In the genomic region with DNA sequence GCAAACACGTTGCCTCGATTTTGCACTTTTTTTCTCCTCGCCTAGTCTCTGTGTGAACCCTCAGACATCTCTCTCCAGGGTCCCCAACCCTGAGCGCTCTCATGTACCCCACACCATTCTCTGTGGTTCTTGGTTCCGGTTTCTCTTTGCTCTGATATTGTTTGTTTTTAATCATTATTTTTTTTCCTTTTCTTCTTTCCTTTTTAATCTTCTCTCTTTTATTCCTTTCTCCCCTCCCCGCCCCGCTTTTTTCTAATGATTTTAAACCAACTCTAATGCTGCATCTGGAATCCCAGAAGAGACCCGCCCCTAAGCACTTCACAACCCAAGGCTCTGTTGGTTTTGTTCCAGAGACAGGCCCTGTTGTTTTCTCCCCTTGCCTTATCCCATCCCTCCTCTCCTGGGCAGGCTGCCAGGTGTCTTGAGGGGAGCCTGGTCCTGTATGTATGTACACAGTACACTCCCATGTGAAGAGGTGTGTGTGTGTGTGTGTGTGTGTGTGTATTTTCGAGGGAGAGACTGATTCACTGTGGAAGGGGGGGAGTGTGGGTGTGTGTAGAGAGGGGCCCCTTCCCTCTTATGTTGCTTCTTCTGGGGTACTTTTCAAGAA, we compare ENCODE assay signal across 7 mouse cellular contexts.
DNase-seq lines count a peak whose midpoint lies in the region; ATAC-seq and TF ChIP-seq lines count a peak whose summit lies in the region.

No protein-coding gene starts in this region.

- H3K9ac ChIP-seq in embryonic facial prominence, embryonic 14.5 days (ENCODE audit: low read depth, low read length): no peak overlapping the region
- H3K9ac ChIP-seq in hindbrain, embryonic 14.5 days: peak overlapping the region; percentile 39; the same call in 1 of the 2 replicates

- TF ChIP-seq CTCF in left cerebral cortex, adult 2 months (IDR thresholded peaks at IDR 0.05): no peak

- H3K36me3 ChIP-seq in embryonic facial prominence, embryonic 14.5 days (ENCODE audit: control insufficient read depth, insufficient read depth, low read length): peaks cover 12% of the 10 kb centered on the region; the same call in 1 of the 2 replicates
- peaks cover 7% of the 10 kb centered on the region; the same call in 1 of the 2 replicates for H3K36me3 ChIP-seq in hindbrain, embryonic 14.5 days (replicated peaks; ENCODE audit: control insufficient read depth, insufficient read depth)

- H3K4me1 ChIP-seq in embryonic facial prominence, embryonic 14.5 days (ENCODE audit: control insufficient read depth, insufficient read depth, low read length): peaks cover 15% of the 10 kb centered on the region
- H3K4me1 ChIP-seq in hindbrain, embryonic 14.5 days (replicated peaks; ENCODE audit: control insufficient read depth, insufficient read depth, low read length): peaks cover 21% of the 10 kb centered on the region

- H3K27ac ChIP-seq in left cerebral cortex, adult 2 months: no peak overlapping the region
- H3K27ac ChIP-seq in embryonic facial prominence, embryonic 14.5 days (replicated peaks; ENCODE audit: low read depth, low read length): no peak overlapping the region
- no peak overlapping the region for H3K27ac ChIP-seq in hindbrain, embryonic 14.5 days

- peak; percentile 85 for ATAC-seq in embryonic facial prominence, embryonic 14.5 days (ENCODE audit: low read depth)
- peak; percentile 61; the same call in 1 of the 2 replicates for ATAC-seq in hindbrain, embryonic 14.5 days (ENCODE audit: low FRiP score)

- intact Hi-C loops in left cerebral cortex, adult 2 months (cut with DNase I): no loop called here

- no peaks in the 10 kb centered on the region for H3K9me3 ChIP-seq in embryonic facial prominence, embryonic 14.5 days (ENCODE audit: control insufficient read depth, low read length)
- H3K9me3 ChIP-seq in hindbrain, embryonic 14.5 days (ENCODE audit: control insufficient read depth, low read length): no peaks in the 10 kb centered on the region

- H3K27me3 ChIP-seq in embryonic facial prominence, embryonic 14.5 days (replicated peaks; ENCODE audit: control insufficient read depth, insufficient read depth, low read length): no peaks in the 10 kb centered on the region
- H3K27me3 ChIP-seq in hindbrain, embryonic 14.5 days (ENCODE audit: control insufficient read depth, insufficient read depth, low read length): no peaks in the 10 kb centered on the region

- 46% methylated on average over 9 of the region's 9 CpGs for WGBS in embryonic facial prominence, embryonic 14.5 days
- WGBS in hindbrain, embryonic 14.5 days: 45% methylated on average over 9 of the region's 9 CpGs

- H3K4me2 ChIP-seq in embryonic facial prominence, embryonic 14.5 days (ENCODE audit: low read depth, low read length): peak overlapping the region; percentile 46
- H3K4me2 ChIP-seq in hindbrain, embryonic 14.5 days (replicated peaks): peak overlapping the region; percentile 46

- peak overlapping the region; percentile 39 for H3K4me3 ChIP-seq in left cerebral cortex, adult 2 months
- H3K4me3 ChIP-seq in embryonic facial prominence, embryonic 14.5 days (ENCODE audit: low read depth, low read length): peak overlapping the region; percentile 18; the same call in 1 of the 2 replicates
- peak overlapping the region; percentile 12; the same call in 1 of the 2 replicates for H3K4me3 ChIP-seq in hindbrain, embryonic 14.5 days (replicated peaks; ENCODE audit: low read length)

- no peak for DNase-seq in left cerebral cortex, adult 2 months (ENCODE audit: extremely low spot score in 1 of 2, low spot score in 2 of 2)
- DNase-seq in left cerebral cortex, adult 8-10 months (ENCODE audit: low spot score in 2 of 2): no peak
- peak; percentile 92 for DNase-seq in embryonic facial prominence, embryonic 14.5 days (ENCODE audit: low spot score)
- no peak for DNase-seq in hindbrain, embryonic 14.5 days (ENCODE audit: low spot score)
- peak; percentile 67 for DNase-seq in lung, postnatal 14 days
- DNase-seq in c-Kit-positive CD71-positive TER-119-positive erythroid progenitor cells, embryonic 14.5 days (ENCODE audit: low spot score): no peak
- no peak for DNase-seq in frontal cortex, postnatal 14 days (ENCODE audit: low spot score in 2 of 2)

Comparison
In these comparisons a context has a peak if more than half of its experiments do, and no peak if none do; other contexts are left out.
1. DNase-seq: peak in embryonic facial prominence, embryonic 14.5 days (single experiment) and lung, postnatal 14 days (single experiment); none in left cerebral cortex, adult 2 months (0 of 2), left cerebral cortex, adult 8-10 months (0 of 2), hindbrain, embryonic 14.5 days (single experiment), c-Kit-positive CD71-positive TER-119-positive erythroid progenitor cells, embryonic 14.5 days (single experiment) and frontal cortex, postnatal 14 days (0 of 2).
2. Peak in every context shown above with its lines, with median percentiles within 50 percentile points of each other: H3K4me3 ChIP-seq.